Mouse (Mus musculus) C2C12 (cell line): ENCODE results near the gene Itga8. TPM values are rescaled to one million over a fixed set of nuclear protein-coding genes. Genes with fewer than 3 reads are reported as not detected.

Experiments used
- H3K27me3 ChIP-seq: one replicate; pipeline ENCODE4 v1.6.1; 2011; ENCODE audit not compliant: control insufficient read depth, insufficient read depth, insufficient read length
- H3K36me3 ChIP-seq: one replicate; pipeline ENCODE4 v1.6.1; 2011; ENCODE audit not compliant: control insufficient read depth, insufficient read depth
- H3K4me3 ChIP-seq: one replicate; pipeline ENCODE4 v1.5.1; 2011; ENCODE audit warnings: mild to moderate bottlenecking, control low read depth; ENCODE audit not compliant: poor library complexity, insufficient read depth, severe bottlenecking
- H3K79me2 ChIP-seq: one replicate; pipeline ENCODE4 v1.6.1; 2011; ENCODE audit not compliant: control insufficient read depth, insufficient read depth
- H3K79me3 ChIP-seq: one replicate; pipeline ENCODE4 v1.6.1; 2011; ENCODE audit warnings: low read depth, control low read depth
- H3ac ChIP-seq: one replicate; pipeline ENCODE3; 2011; ENCODE audit warnings: low read depth; ENCODE audit not compliant: control insufficient read depth, insufficient read length
- CEBPB ChIP-seq: IDR thresholded peaks from one replicate; pipeline ENCODE4 v1.6.1; 2011; ENCODE audit warnings: low read depth, mild to moderate bottlenecking, control low read depth, moderate library complexity
- CTCF ChIP-seq: IDR thresholded peaks from one replicate; pipeline ENCODE4 v1.5.1; 2011; ENCODE audit not compliant: control insufficient read depth, insufficient read depth, insufficient read length
- FOSL1 ChIP-seq: IDR thresholded peaks from one replicate; pipeline ENCODE4 v1.8.0; 2011; ENCODE audit warnings: mild to moderate bottlenecking, low read length; ENCODE audit not compliant: poor library complexity, insufficient read depth, severe bottlenecking
- MAX ChIP-seq: IDR thresholded peaks from one replicate; pipeline ENCODE4 v1.6.1; 2011; ENCODE audit warnings: mild to moderate bottlenecking, control low read depth
- MYOD1 ChIP-seq: IDR thresholded peaks from one replicate; pipeline ENCODE4 v1.6.1; 2011; ENCODE audit warnings: low read depth; ENCODE audit not compliant: control insufficient read depth, insufficient read length
- MYOG ChIP-seq: IDR thresholded peaks from one replicate; pipeline ENCODE4 v1.6.1; 2011; ENCODE audit not compliant: control insufficient read depth, insufficient read length; ENCODE audit errors: extremely low read depth
- USF1 ChIP-seq: IDR thresholded peaks from one replicate; pipeline ENCODE4 v1.6.1; 2011; ENCODE audit warnings: low read depth, mild to moderate bottlenecking, control low read depth, moderate library complexity
- polyA plus RNA-seq: library from polyadenylated mRNA; unstranded; fragments of >200 nt; fragmentation: generic; extraction: Trizol; gene quantifications from one replicate; pipeline ENCODE4 v1.2.1, GENCODE M21; 2012; ENCODE audit warnings: missing spikeins

Itga8 gene
- polyA plus RNA-seq, 1 experiment = not detected

- TF ChIP-seq MAX (no peak), FOSL1 (no peak), CEBPB (no peak), MYOD1 (no peak), CTCF (no peak), USF1 (no peak), MYOG (no peak)
- no peaks in the 10 kb centered on the region for H3K27me3 ChIP-seq
- no peaks in the 10 kb centered on the region for H3K79me3 ChIP-seq
Observed at GRCm38 (mm10) chr2:12256635-12257317, 44.9 kb downstream of the Itga8 start.

DNA sequence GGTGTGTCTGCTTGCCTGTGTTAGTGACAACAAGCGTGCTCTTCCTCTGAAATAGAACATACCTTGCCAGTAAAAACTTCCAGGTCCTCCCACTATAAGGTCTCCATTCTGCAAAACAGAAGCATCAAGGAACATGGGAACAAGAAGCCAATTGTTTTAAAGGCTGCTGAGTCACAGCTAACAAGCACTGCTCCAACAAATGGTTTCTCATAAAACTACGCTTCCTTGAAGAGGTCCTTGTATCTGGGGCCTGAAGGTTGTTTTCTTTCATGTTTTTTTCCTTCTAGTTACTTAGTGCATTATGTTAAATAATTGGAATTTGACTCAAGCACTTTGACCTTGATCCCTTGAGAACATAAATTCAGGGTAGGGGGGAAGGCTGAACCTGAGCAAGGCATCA, 45.8 kb downstream of the Itga8 start:
- H3K36me3 ChIP-seq = no peaks in the 10 kb centered on the region
- TF ChIP-seq MYOG (no peak), MAX (no peak), FOSL1 (no peak), CEBPB (no peak), CTCF (no peak), MYOD1 (no peak), USF1 (no peak)
- H3ac ChIP-seq = no peak overlapping the region
- no peak overlapping the region for H3K4me3 ChIP-seq
- H3K27me3 ChIP-seq = no peaks in the 10 kb centered on the region
- no peaks in the 10 kb centered on the region for H3K79me2 ChIP-seq
- no peaks in the 10 kb centered on the region for H3K79me3 ChIP-seq

More at GRCm38 (mm10) chr2:12256635-12257317, 44.9 kb downstream of the Itga8 start:
- no peak overlapping the region for H3ac ChIP-seq
- no peaks in the 10 kb centered on the region for H3K79me2 ChIP-seq
- H3K4me3 ChIP-seq = no peak overlapping the region
- no peaks in the 10 kb centered on the region for H3K36me3 ChIP-seq

- H3ac ChIP-seq = no peak overlapping the region
- H3K79me3 ChIP-seq = no peaks in the 10 kb centered on the region
- H3K27me3 ChIP-seq = no peaks in the 10 kb centered on the region
- no peak overlapping the region for H3K4me3 ChIP-seq
- H3K36me3 ChIP-seq = no peaks in the 10 kb centered on the region
- TF ChIP-seq CEBPB = no peak
- no peak for TF ChIP-seq MAX
- TF ChIP-seq MYOG = no peak
- TF ChIP-seq CTCF = no peak
- no peak for TF ChIP-seq FOSL1
- no peak for TF ChIP-seq USF1
- TF ChIP-seq MYOD1 = no peak
- H3K79me2 ChIP-seq = no peaks in the 10 kb centered on the region
Observed at GRCm38 (mm10) chr2:12235345-12235744, 66.4 kb downstream of the Itga8 start.

- Histone ChIP-seq H3K79me3 (no peaks in the 10 kb centered on the region), H3K27me3 (no peaks in the 10 kb centered on the region), H3K79me2 (no peaks in the 10 kb centered on the region), H3K4me3 (no peak overlapping the region), H3K36me3 (no peaks in the 10 kb centered on the region), H3ac (no peak overlapping the region)
- TF ChIP-seq USF1 = no peak
- no peak for TF ChIP-seq MYOD1
- no peak for TF ChIP-seq FOSL1
- TF ChIP-seq CTCF = no peak
- TF ChIP-seq MYOG = no peak
- TF ChIP-seq MAX = no peak
- TF ChIP-seq CEBPB = no peak
Observed at GRCm38 (mm10) chr2:12229721-12230120, 72.0 kb downstream of the Itga8 start.

DNA sequence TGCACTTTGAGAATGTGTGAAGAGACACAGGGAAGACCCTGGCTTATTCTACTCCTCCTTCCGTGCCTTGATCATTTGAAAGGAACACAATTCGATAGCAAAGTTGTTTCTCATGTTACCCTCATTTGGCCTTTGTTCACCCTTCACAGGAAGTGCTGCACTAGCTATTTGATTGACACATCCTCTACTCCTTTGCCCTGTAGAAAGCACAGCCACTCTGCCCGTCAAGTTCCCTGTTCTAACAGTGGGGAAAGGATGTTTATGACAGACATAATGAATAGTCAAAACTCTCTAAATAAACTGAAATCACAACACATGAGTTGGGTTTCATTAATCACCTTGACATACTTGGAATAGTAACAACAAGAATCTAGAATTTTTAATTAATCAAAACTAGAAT, 73.4 kb downstream of the Itga8 start:
- no peaks in the 10 kb centered on the region for H3K79me2 ChIP-seq
- H3K36me3 ChIP-seq = no peaks in the 10 kb centered on the region
- TF ChIP-seq USF1 (no peak), CTCF (no peak), CEBPB (no peak), MYOD1 (no peak), MAX (no peak), MYOG (no peak), FOSL1 (no peak)
- no peaks in the 10 kb centered on the region for H3K27me3 ChIP-seq
- H3ac ChIP-seq = no peak overlapping the region
- H3K79me3 ChIP-seq = no peaks in the 10 kb centered on the region
- H3K4me3 ChIP-seq = no peak overlapping the region

GRCm38 (mm10) chr2:12227243-12227642, 74.5 kb downstream of the Itga8 start:
- H3K79me2 ChIP-seq = no peaks in the 10 kb centered on the region

More at GRCm38 (mm10) chr2:12227243-12227642, 74.5 kb downstream of the Itga8 start:
- Histone ChIP-seq H3K79me3 (no peaks in the 10 kb centered on the region), H3K36me3 (no peaks in the 10 kb centered on the region), H3ac (no peak overlapping the region), H3K27me3 (no peaks in the 10 kb centered on the region), H3K4me3 (no peak overlapping the region)
- TF ChIP-seq MYOG = no peak
- TF ChIP-seq CEBPB = no peak
- no peak for TF ChIP-seq CTCF
- no peak for TF ChIP-seq FOSL1
- no peak for TF ChIP-seq USF1
- TF ChIP-seq MAX = no peak
- no peak for TF ChIP-seq MYOD1
